Mouse (Mus musculus) liver, adult 2 months (tissue): Measurements from ENCODE around the gene Slc25a41.

Source experiments
- CTCF ChIP-seq: fragments of 200-500 bp; IDR thresholded peaks from 2 replicates; pipeline ENCODE4 v1.5.1; 2011; ENCODE audit warnings: low read depth, low read length, control low read depth
- POLR2A ChIP-seq: fragments of 200-500 bp; IDR thresholded peaks from 2 replicates; pipeline ENCODE4 v1.6.1; 2011; ENCODE audit warnings: low read length, control low read depth; ENCODE audit not compliant: insufficient read depth; ENCODE audit errors: extremely low read depth

DNA sequence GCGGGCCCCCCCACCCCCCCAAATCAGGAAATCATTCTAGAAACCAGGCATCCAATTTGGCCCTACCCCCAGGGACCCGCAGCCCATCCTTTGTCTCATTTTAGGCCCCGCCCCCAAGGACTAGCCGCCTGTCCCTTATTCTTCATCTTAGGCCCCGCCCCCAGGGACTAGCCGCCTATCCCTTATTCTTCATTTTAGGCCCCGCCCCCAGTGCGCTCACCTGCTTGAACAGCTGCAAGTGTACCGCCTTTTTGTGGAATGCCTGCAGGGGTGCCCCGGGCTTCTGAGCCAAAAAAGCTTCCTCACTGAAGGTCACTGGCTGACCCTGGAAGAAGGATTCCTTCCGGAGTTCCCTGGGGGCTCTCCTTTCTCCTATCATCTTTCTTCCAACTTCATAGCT is 29.2 kb upstream of the Slc25a41 start:
- TF ChIP-seq POLR2A (no peak), CTCF (no peak)
